Mouse (Mus musculus) lung, adult 2 months (tissue): ENCODE results near the gene Ifi35.

Experiments used
- CTCF ChIP-seq: fragments of 200-500 bp; IDR thresholded peaks from 2 replicates; pipeline ENCODE4 v1.5.1; 2011; ENCODE audit warnings: mild to moderate bottlenecking, low read length, control low read depth; ENCODE audit not compliant: insufficient read depth
- POLR2A ChIP-seq: fragments of 200-500 bp; IDR thresholded peaks from 2 replicates; pipeline ENCODE4 v1.6.1; 2011; ENCODE audit warnings: low read depth, mild to moderate bottlenecking, control low read depth, low read length, borderline replicate concordance; ENCODE audit errors: extremely low read depth

- TF ChIP-seq POLR2A (no peak), CTCF (no peak)
Measured at GRCm38 (mm10) chr11:101436916-101437315, 11.3 kb upstream of the Ifi35 start.
